Mouse (Mus musculus) layer of hippocampus, adult 2 months (tissue): ENCODE measurements around the gene Nphp4. TPM values are rescaled to one million over a fixed set of nuclear protein-coding genes. Genes with fewer than 3 reads are reported as not detected.

Experiments used
- DNase-seq, 2 experiments: peaks; one replicate each; pipeline ENCODE4 v3.0.0; 2022; ENCODE audit warnings: low spot score in 2 of 2
- H3K27ac ChIP-seq: fragments of 200-600 bp; 2 replicates; pipeline ENCODE4 v1.8.1; 2022
- H3K4me3 ChIP-seq: fragments of 200-600 bp; 2 replicates; pipeline ENCODE4 v1.8.1; 2022; ENCODE audit warnings: mild to moderate bottlenecking
- CTCF ChIP-seq: fragments of 200-600 bp; conservative IDR thresholded peaks from 2 replicates; pipeline ENCODE4 v1.8.1; 2022; ENCODE audit warnings: antibody characterized with exemption, mild to moderate bottlenecking, moderate library complexity
- total RNA-seq, 2 experiments: library from RNA; stranded (reverse); gene quantifications; 2 replicates each; pipeline ENCODE4 v1.2.3; 2021

Nphp4 gene
- total RNA-seq, 2 experiments from 2014 or later = 28.3 to 29.7 TPM

- TF ChIP-seq CTCF = no peak
- no peak for DNase-seq
- Histone ChIP-seq H3K4me3 (no peak overlapping the region), H3K27ac (no peak overlapping the region)
Measured at GRCm38 (mm10) chr4:152604285-152604684, 127.8 kb downstream of the Nphp4 start.

GRCm38 (mm10) chr4:152609196-152609595 lies 132.7 kb downstream of the Nphp4 start:
- Histone ChIP-seq H3K27ac (no peak overlapping the region), H3K4me3 (no peak overlapping the region)
- TF ChIP-seq CTCF = no peak
- DNase-seq = no peak

GRCm38 (mm10) chr4:152610026-152610425 lies 133.5 kb downstream of the Nphp4 start:
- no peak overlapping the region for H3K27ac ChIP-seq
- no peak for DNase-seq
- TF ChIP-seq CTCF = no peak
- no peak overlapping the region for H3K4me3 ChIP-seq

Other genes starting within 250 kb of the Nphp4 start
- 1 to 10 TPM; 5.6 to 6.4 TPM for gene Gpr153, start 202.5 kb upstream of the Nphp4 start, total RNA-seq
- gene Hes3, start 185.0 kb upstream of the Nphp4 start, total RNA-seq = not detected
- gene Icmt, start 179.5 kb upstream of the Nphp4 start, total RNA-seq = 10 to 100 TPM; 42.3 to 43.0 TPM
- gene Rnf207, start 157.7 kb upstream of the Nphp4 start, total RNA-seq = 1 to 10 TPM; 6.5 to 7.7 TPM
- gene Rpl22, start 151.0 kb upstream of the Nphp4 start, total RNA-seq = 100 to 1,000 TPM; 186 to 202 TPM
- gene Chd5, start 138.1 kb upstream of the Nphp4 start, total RNA-seq = 100 to 1,000 TPM; 118 to 121 TPM
- 100 to 1,000 TPM; 740 to 785 TPM for gene Kcnab2, start 1.2 kb downstream of the Nphp4 start, total RNA-seq